Mouse (Mus musculus) kidney, embryonic 15.5 days (tissue): ENCODE data around the gene Ppox. TPM values are rescaled to one million over a fixed set of nuclear protein-coding genes. Genes with fewer than 3 reads are reported as not detected.
A peak's percentile ranks its signal among the peaks of the same experiment; 100 is the strongest.

Experiments
- ATAC-seq: fragments of 200-750 bp; cut with Nextera tagmentation; replicated peaks from 2 replicates; pipeline ENCODE4 v1.8.0; 2017; ENCODE audit warnings: moderate TSS enrichment; ENCODE audit not compliant: low FRiP score
- H3K27ac ChIP-seq: fragments of 300-500 bp; sonication (generic); 2 replicates; pipeline ENCODE4 v1.5.1; 2015; ENCODE audit warnings: mild to moderate bottlenecking, inconsistent platforms
- H3K27me3 ChIP-seq: fragments of 300-500 bp; sonication (generic); 2 replicates; pipeline ENCODE4 v1.6.1; 2015; ENCODE audit warnings: inconsistent platforms
- H3K36me3 ChIP-seq: fragments of 300-500 bp; sonication (generic); 2 replicates; pipeline ENCODE4 v1.6.1; 2015; ENCODE audit warnings: inconsistent platforms
- H3K4me1 ChIP-seq: fragments of 300-500 bp; sonication (generic); 2 replicates; pipeline ENCODE4 v1.6.1; 2015; ENCODE audit warnings: inconsistent platforms
- H3K4me2 ChIP-seq: fragments of 300-500 bp; sonication (generic); 2 replicates; pipeline ENCODE4 v1.6.1; 2015; ENCODE audit warnings: moderate library complexity, mild to moderate bottlenecking, inconsistent platforms
- H3K4me3 ChIP-seq: fragments of 300-500 bp; sonication (generic); replicated peaks from 2 replicates; pipeline ENCODE4 v1.5.1; 2015; ENCODE audit warnings: mild to moderate bottlenecking, inconsistent platforms
- H3K9ac ChIP-seq: fragments of 300-500 bp; sonication (generic); 2 replicates; pipeline ENCODE4 v1.6.1; 2015; ENCODE audit warnings: mild to moderate bottlenecking, inconsistent platforms
- H3K9me3 ChIP-seq: fragments of 300-500 bp; sonication (generic); replicated peaks from 2 replicates; pipeline ENCODE4 v1.6.1; 2016; ENCODE audit warnings: inconsistent platforms
- WGBS: fragments of 180-500 bp; shearing (Covaris S2); methylation state at CpG from one replicate; pipeline ENCODE4 v1.1.7; 2015; ENCODE audit warnings: mixed read lengths; 5-methylcytosine and 5-hydroxymethylcytosine counted together
- polyA plus RNA-seq: library from polyadenylated mRNA; unstranded; fragments of >200 nt; fragmentation: Nextera tagmentation; extraction: Ambion mirVana; gene quantifications from 2 replicates; pipeline ENCODE4 v1.2.1, GENCODE M21; 2015

Gene Ppox
- polyA plus RNA-seq, 1 experiment from 2014 or later, result 65.4 TPM

GRCm38 (mm10) chr1:171260316-171260715 is 20.7 kb downstream of the Ppox start:
- no peak overlapping the region for H3K9ac ChIP-seq

GRCm38 (mm10) chr1:171258921-171259320 is 22.1 kb downstream of the Ppox start:
- H3K36me3 ChIP-seq, result peaks cover 47% of the 10 kb centered on the region
- no peaks in the 10 kb centered on the region for H3K27me3 ChIP-seq
- WGBS, result 84% methylated on average over 17 of the region's 17 CpGs

More at GRCm38 (mm10) chr1:171260316-171260715, 20.7 kb downstream of the Ppox start:
- Histone ChIP-seq H3K4me3 (no peak overlapping the region), H3K36me3 (peaks cover 36% of the 10 kb centered on the region), H3K27ac (no peak overlapping the region), H3K4me1 (peaks cover 27% of the 10 kb centered on the region), H3K9me3 (no peaks in the 10 kb centered on the region), H3K4me2 (no peak overlapping the region), H3K27me3 (no peaks in the 10 kb centered on the region)
- no peak for ATAC-seq
- 44% methylated on average over 3 of the region's 3 CpGs for WGBS

GRCm38 (mm10) chr1:171257781-171258180 is 23.2 kb downstream of the Ppox start:
- Histone ChIP-seq H3K9ac (no peak overlapping the region), H3K27me3 (no peaks in the 10 kb centered on the region), H3K4me1 (peaks cover 26% of the 10 kb centered on the region), H3K4me3 (no peak overlapping the region), H3K9me3 (no peaks in the 10 kb centered on the region), H3K36me3 (peaks cover 54% of the 10 kb centered on the region), H3K4me2 (no peak overlapping the region), H3K27ac (no peak overlapping the region)
- no peak for ATAC-seq
- 91% methylated on average over 9 of the region's 9 CpGs for WGBS

More at GRCm38 (mm10) chr1:171258921-171259320, 22.1 kb downstream of the Ppox start:
- Histone ChIP-seq H3K9me3 (no peaks in the 10 kb centered on the region), H3K4me1 (peaks cover 27% of the 10 kb centered on the region), H3K4me3 (no peak overlapping the region), H3K9ac (no peak overlapping the region), H3K27ac (no peak overlapping the region), H3K4me2 (no peak overlapping the region)
- ATAC-seq, result no peak

- H3K4me2 ChIP-seq, result no peak overlapping the region
- H3K36me3 ChIP-seq, result peaks cover 54% of the 10 kb centered on the region
- no peak overlapping the region for H3K4me3 ChIP-seq
- WGBS, result 70% methylated on average over 15 of the region's 15 CpGs
- H3K27me3 ChIP-seq, result no peaks in the 10 kb centered on the region
- no peaks in the 10 kb centered on the region for H3K9me3 ChIP-seq
- H3K27ac ChIP-seq, result no peak overlapping the region
- H3K9ac ChIP-seq, result no peak overlapping the region
- ATAC-seq, result no peak
- H3K4me1 ChIP-seq, result peaks cover 26% of the 10 kb centered on the region
These were observed 23.9 kb downstream of the Ppox start for GRCm38 (mm10) chr1:171256937-171257548.

- no peak overlapping the region for H3K4me3 ChIP-seq
- WGBS, result 89% methylated on average over 24 of the region's 24 CpGs
- no peaks in the 10 kb centered on the region for H3K27me3 ChIP-seq
- ATAC-seq, result no peak
- no peak overlapping the region for H3K27ac ChIP-seq
- no peak overlapping the region for H3K9ac ChIP-seq
- H3K4me1 ChIP-seq, result peaks cover 31% of the 10 kb centered on the region
- no peak overlapping the region for H3K4me2 ChIP-seq
- peaks cover 54% of the 10 kb centered on the region for H3K36me3 ChIP-seq
- no peaks in the 10 kb centered on the region for H3K9me3 ChIP-seq
These were observed 24.7 kb downstream of the Ppox start for GRCm38 (mm10) chr1:171256095-171256818.

GRCm38 (mm10) chr1:171252415-171252814 is 28.6 kb downstream of the Ppox start:
- H3K36me3 ChIP-seq, result peaks cover 32% of the 10 kb centered on the region
- H3K27ac ChIP-seq, result peak overlapping the region; percentile 91
- WGBS, result 45% methylated on average over 17 of the region's 17 CpGs
- H3K27me3 ChIP-seq, result no peaks in the 10 kb centered on the region
- ATAC-seq, result no peak
- peaks cover 60% of the 10 kb centered on the region for H3K4me1 ChIP-seq
- H3K4me2 ChIP-seq, result peak overlapping the region; percentile 73
- H3K9me3 ChIP-seq, result no peaks in the 10 kb centered on the region
- peak overlapping the region; percentile 48 for H3K9ac ChIP-seq
- H3K4me3 ChIP-seq, result peak overlapping the region; percentile 46

GRCm38 (mm10) chr1:171251594-171252324 is 29.2 kb downstream of the Ppox start:
- 5% methylated on average over 13 of the region's 13 CpGs for WGBS
- no peaks in the 10 kb centered on the region for H3K9me3 ChIP-seq
- ATAC-seq, result peak; percentile 28

GRCm38 (mm10) chr1:171250680-171251593 is 30.0 kb downstream of the Ppox start, which contains the start of gene Ndufs2:
TSS of gene Ndufs2 (minus strand) at chr1:171251388.
- peaks cover 68% of the 10 kb centered on the region for H3K4me1 ChIP-seq
- 9% methylated on average over 26 of the region's 26 CpGs for WGBS

More at GRCm38 (mm10) chr1:171251594-171252324, 29.2 kb downstream of the Ppox start:
- peak overlapping the region; percentile 91 for H3K27ac ChIP-seq
- H3K4me2 ChIP-seq, result peak overlapping the region; percentile 73
- peaks cover 62% of the 10 kb centered on the region for H3K4me1 ChIP-seq
- peak overlapping the region; percentile 48 for H3K9ac ChIP-seq
- no peaks in the 10 kb centered on the region for H3K27me3 ChIP-seq
- peak overlapping the region; percentile 46 for H3K4me3 ChIP-seq
- peaks cover 32% of the 10 kb centered on the region for H3K36me3 ChIP-seq

GRCm38 (mm10) chr1:171249913-171250600 is 30.9 kb downstream of the Ppox start, which contains the start of gene Adamts4:
TSS of gene Adamts4 (plus strand) at chr1:171250421.
- Histone ChIP-seq H3K4me3 (peak within 1 kb of the TSS; percentile 46), H3K4me2 (peak within 1 kb of the TSS; percentile 73), H3K9me3 (no peaks in the 10 kb centered on the region), H3K9ac (peak within 1 kb of the TSS; percentile 48), H3K36me3 (peaks cover 23% of the 10 kb centered on the region), H3K27me3 (no peaks in the 10 kb centered on the region), H3K27ac (peak within 1 kb of the TSS; percentile 91), H3K4me1 (peaks cover 74% of the 10 kb centered on the region)
- 0 out of 2 replicates have a peak, but pooled peaks have one; percentile 12 for ATAC-seq
- WGBS, result 17% methylated on average over 5 of the region's 5 CpGs

More at GRCm38 (mm10) chr1:171250680-171251593, 30.0 kb downstream of the Ppox start, which contains the start of gene Ndufs2:
- peak within 1 kb of the TSS; percentile 46 for H3K4me3 ChIP-seq
- H3K27me3 ChIP-seq, result no peaks in the 10 kb centered on the region
- H3K27ac ChIP-seq, result peak within 1 kb of the TSS; percentile 91
- peak within 1 kb of the TSS; percentile 73 for H3K4me2 ChIP-seq
- peaks cover 24% of the 10 kb centered on the region for H3K36me3 ChIP-seq
- no peaks in the 10 kb centered on the region for H3K9me3 ChIP-seq
- ATAC-seq, result 0 out of 2 replicates have a peak, but pooled peaks have one; percentile 2
- H3K9ac ChIP-seq, result peak within 1 kb of the TSS; percentile 48

- H3K4me1 ChIP-seq, result peaks cover 74% of the 10 kb centered on the region
- peak overlapping the region; percentile 80 for H3K4me2 ChIP-seq
- no peak overlapping the region for H3K4me3 ChIP-seq
- no peaks in the 10 kb centered on the region for H3K27me3 ChIP-seq
- no peak overlapping the region for H3K9ac ChIP-seq
- no peaks in the 10 kb centered on the region for H3K9me3 ChIP-seq
- H3K36me3 ChIP-seq, result peaks cover 23% of the 10 kb centered on the region
- ATAC-seq, result no peak
- peak overlapping the region; percentile 91 for H3K27ac ChIP-seq
- 36% methylated on average over 3 of the region's 3 CpGs for WGBS
These were observed 32.4 kb downstream of the Ppox start for GRCm38 (mm10) chr1:171248386-171249226.
